Mouse (Mus musculus): Measurements from ENCODE around the gene Cdh1. TPM values are rescaled to one million over a fixed set of nuclear protein-coding genes. Genes with fewer than 3 reads are reported as not detected.
"Not testable (repeated sequence)": the region's sequence is repeated elsewhere in the genome, so short reads cannot be mapped to it uniquely, and the experiment has no call there.

Cdh1 gene
- polyA plus RNA-seq, 1 experiment from 2014 or later, result 3.6 TPM

DNA sequence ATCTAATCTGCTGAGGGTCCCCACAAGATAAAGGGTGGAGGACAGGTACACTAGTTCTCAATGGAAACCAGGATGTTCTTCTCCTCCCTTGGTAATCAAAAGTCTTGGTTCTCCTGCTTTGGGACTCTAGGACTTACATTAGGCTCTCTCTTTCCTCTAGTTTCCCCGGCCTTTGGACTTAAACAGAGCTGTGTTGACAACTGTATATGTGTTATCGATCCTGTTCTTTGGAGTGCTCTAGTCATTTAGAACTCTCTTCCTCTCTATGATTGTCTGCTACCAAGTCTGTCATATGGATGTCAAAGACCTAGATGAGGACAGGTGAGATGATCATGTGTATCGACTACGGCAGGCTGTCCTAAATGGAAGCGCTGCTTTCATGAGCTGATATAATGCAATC is 6.1 kb upstream of the Cdh1 start:
- no peak for ATAC-seq (replicated peaks; ENCODE audit: insufficient number of reproducible peaks, insufficient read depth, low FRiP score, low read depth)
- no peak overlapping the region for H3K4me3 ChIP-seq
- 93% methylated on average over 5 of the region's 5 CpGs for WGBS
- H3K4me1 ChIP-seq (replicated peaks), result no peaks in the 10 kb centered on the region
- H3K27ac ChIP-seq, result no peak overlapping the region
- H3K4me2 ChIP-seq, result no peak overlapping the region
- H3K9ac ChIP-seq, result no peak overlapping the region
- no peaks in the 10 kb centered on the region for H3K36me3 ChIP-seq
- 0 out of 2 replicates have a peak, but pooled peaks cover 11% of the 10 kb centered on the region for H3K27me3 ChIP-seq
- H3K9me3 ChIP-seq (replicated peaks), result no peaks in the 10 kb centered on the region

DNA sequence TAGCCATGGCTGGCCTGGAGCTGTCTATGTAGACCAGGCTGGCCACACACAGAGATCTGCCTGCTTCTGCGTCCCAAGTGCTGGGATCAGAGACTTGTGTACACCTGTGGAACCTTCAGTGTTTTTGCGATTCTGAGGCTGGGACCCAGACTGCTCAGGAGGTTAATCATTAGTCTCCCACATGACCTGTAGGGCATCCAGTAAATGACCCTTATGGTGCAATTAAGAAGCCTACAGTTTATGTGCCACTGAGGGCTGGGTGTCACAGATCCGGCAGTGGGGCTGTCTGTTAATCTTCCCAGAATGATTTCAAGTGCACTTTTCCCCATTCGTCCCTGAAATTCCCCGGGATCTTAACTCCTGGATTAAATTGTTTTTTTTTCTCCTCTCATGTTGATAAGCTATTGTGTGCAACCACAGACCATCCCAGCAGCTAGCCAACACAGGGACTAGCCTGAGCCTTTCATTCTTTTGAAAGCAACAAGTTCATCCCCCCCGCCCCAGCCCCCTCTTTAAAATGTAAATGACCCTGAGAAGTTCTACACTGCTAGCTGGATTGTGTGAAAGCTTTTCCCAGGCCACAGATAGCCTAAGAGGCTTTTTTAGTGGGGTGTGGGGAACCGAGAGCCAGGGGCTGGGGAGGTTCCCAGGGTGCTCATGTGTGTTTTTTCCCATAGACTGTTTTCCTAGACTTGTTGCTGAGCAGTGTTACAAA is 3.7 kb upstream of the Cdh1 start:
- peaks cover 17% of the 10 kb centered on the region for H3K4me1 ChIP-seq (replicated peaks)
- WGBS, result 38% methylated on average over 7 of the region's 7 CpGs
- no peaks in the 10 kb centered on the region for H3K9me3 ChIP-seq (replicated peaks)
- no peak overlapping the region for H3K4me2 ChIP-seq
- no peak overlapping the region for H3K4me3 ChIP-seq
- ATAC-seq (replicated peaks; ENCODE audit: insufficient number of reproducible peaks, insufficient read depth, low FRiP score, low read depth), result no peak
- no peak overlapping the region for H3K9ac ChIP-seq
- H3K27ac ChIP-seq, result no peak overlapping the region
- H3K36me3 ChIP-seq, result no peaks in the 10 kb centered on the region
- peaks cover 34% of the 10 kb centered on the region for H3K27me3 ChIP-seq

DNA sequence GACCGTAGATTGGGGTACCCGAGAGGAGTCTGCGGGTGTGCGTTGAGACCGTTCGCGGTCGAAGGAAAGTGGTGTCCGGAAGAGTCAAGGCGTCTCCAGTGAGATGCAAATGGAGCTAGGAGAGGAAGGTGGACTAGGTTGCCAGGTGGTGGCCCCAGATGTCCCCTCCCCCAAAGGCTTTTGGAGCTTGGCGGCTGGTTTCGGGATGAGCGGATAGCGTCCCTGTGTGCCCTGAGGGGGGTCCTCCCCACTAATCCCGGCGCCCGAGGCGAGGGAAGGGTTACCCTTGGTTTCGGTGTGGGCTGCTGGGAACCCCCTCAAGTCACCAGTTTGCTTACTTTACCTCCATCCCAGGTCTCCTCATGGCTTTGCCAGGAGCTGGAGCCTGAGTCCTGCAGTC is 782 bp downstream of the Cdh1 start:
- no peak for ATAC-seq (replicated peaks; ENCODE audit: insufficient number of reproducible peaks, insufficient read depth, low FRiP score, low read depth)
- peak overlapping the region; percentile 58 for H3K4me3 ChIP-seq
- 3% methylated on average over 19 of the region's 19 CpGs for WGBS
- H3K36me3 ChIP-seq, result no peaks in the 10 kb centered on the region
- no peaks in the 10 kb centered on the region for H3K9me3 ChIP-seq (replicated peaks)
- peaks cover 64% of the 10 kb centered on the region for H3K27me3 ChIP-seq
- no peak overlapping the region for H3K9ac ChIP-seq
- H3K27ac ChIP-seq, result no peak overlapping the region
- peak overlapping the region; percentile 95 for H3K4me2 ChIP-seq
- peaks cover 19% of the 10 kb centered on the region for H3K4me1 ChIP-seq (replicated peaks)

DNA sequence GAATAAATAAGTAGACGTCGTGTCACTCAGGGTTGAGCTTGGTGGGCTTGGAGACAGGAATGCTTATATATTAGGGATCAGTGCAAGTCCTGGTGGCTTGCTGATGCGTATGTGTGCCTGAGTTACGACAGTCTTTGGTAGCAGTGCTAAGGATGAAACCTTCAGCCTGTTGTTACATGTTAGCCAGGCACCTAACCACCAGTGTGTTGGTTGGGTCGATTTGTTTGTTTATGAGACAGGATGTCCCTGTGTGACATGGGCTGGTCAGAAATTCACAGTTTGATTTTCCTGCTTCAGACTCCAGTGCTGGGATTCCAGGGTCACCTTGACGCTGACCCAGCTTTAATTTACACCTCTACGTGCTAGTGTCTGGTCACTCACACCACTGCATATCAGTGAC is 2.5 kb downstream of the Cdh1 start:
- Histone ChIP-seq H3K9ac (no peak overlapping the region), H3K27ac (no peak overlapping the region), H3K4me1 (replicated peaks) (peaks cover 19% of the 10 kb centered on the region), H3K9me3 (replicated peaks) (no peaks in the 10 kb centered on the region), H3K27me3 (peaks cover 72% of the 10 kb centered on the region), H3K4me2 (no peak overlapping the region), H3K4me3 (no peak overlapping the region), H3K36me3 (no peaks in the 10 kb centered on the region)
- 48% methylated on average over 7 of the region's 7 CpGs for WGBS
- ATAC-seq (replicated peaks; ENCODE audit: insufficient number of reproducible peaks, insufficient read depth, low FRiP score, low read depth), result no peak

DNA sequence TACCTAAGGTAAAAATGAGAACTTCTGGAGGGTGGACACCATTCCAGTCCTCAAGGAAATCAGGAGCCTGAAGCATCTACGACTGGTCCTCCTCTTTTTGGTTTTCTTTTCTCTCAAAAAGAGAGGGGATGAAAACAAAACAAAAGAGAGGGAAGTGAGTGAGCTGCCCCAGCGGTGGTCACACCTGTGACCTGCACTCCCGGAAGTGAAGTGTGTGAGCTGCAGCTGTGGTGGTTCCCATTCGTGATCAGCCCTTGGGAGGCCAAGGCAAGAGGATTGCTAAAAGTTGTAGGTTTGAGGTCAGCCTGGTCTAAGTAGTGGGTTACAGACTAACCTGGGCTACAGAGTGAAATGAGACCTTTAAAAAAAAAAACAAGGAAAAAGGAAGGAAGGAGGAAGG is 3.0 kb downstream of the Cdh1 start:
- no peak overlapping the region for H3K4me2 ChIP-seq
- ATAC-seq (replicated peaks; ENCODE audit: insufficient number of reproducible peaks, insufficient read depth, low FRiP score, low read depth), result no peak
- 26% methylated on average over 4 of the region's 4 CpGs for WGBS

DNA sequence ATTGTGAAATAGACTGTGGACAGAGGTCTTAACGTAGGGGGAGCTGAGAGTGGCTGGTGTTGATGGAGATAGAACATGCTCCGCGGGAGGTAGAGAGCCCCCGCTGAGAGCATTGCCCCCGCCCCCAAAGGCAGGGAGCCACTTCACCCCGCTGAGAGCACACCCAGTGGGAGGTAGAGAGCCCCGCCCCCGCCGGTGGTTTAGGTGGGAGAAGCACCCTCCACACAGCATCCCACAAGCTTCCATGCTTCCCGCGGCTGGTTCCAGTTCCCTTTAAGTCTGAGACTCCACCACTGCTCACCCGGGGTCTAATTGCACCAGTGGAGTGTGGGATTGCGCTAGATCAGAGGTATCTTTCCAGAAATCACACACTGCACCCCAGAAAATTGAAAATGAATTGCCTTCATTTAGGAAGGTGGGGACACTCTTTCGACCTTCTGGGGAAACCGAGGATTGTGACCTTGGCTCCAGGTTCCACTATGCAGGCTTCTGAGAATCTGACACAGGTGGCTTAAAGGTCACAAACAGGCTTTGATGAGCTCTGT is 3.5 kb downstream of the Cdh1 start:
- 21% methylated on average over 15 of the region's 15 CpGs for WGBS

More for the DNA sequence above, 3.0 kb downstream of the Cdh1 start:
- H3K9me3 ChIP-seq (replicated peaks), result no peaks in the 10 kb centered on the region
- no peak overlapping the region for H3K9ac ChIP-seq
- H3K36me3 ChIP-seq, result no peaks in the 10 kb centered on the region
- H3K27me3 ChIP-seq, result peaks cover 70% of the 10 kb centered on the region
- peaks cover 19% of the 10 kb centered on the region for H3K4me1 ChIP-seq (replicated peaks)
- no peak overlapping the region for H3K4me3 ChIP-seq
- no peak overlapping the region for H3K27ac ChIP-seq

DNA sequence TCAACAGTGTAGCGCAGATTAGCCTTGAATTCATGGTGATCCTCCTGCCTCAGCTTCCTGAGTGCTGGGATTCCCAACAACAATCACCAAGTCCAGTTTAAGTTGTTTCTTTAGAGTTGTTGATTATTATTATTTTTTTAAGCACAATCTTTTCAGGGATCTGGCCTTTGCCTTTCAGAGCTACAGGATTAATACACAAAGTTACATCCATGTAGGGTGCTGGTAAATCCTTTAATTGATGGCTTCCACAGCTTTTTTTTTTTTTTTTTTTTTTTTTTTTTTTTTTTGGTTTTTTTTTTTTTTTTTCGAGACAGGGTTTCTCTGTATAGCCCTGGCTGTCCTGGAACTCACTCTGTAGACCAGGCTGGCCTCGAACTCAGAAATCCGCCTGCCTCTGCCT is 4.6 kb downstream of the Cdh1 start:
- not testable (repeated sequence) for ATAC-seq (replicated peaks; ENCODE audit: insufficient number of reproducible peaks, insufficient read depth, low FRiP score, low read depth); H3K4me2 ChIP-seq; H3K9me3 ChIP-seq (replicated peaks); H3K4me3 ChIP-seq; H3K9ac ChIP-seq; H3K36me3 ChIP-seq; H3K27ac ChIP-seq
- Histone ChIP-seq H3K27me3 (peaks cover 55% of the 10 kb centered on the region), H3K4me1 (replicated peaks) (peaks cover 17% of the 10 kb centered on the region)
- 79% methylated on average over 4 of the region's 4 CpGs for WGBS

More for the DNA sequence above, 3.5 kb downstream of the Cdh1 start:
- no peak overlapping the region for H3K4me2 ChIP-seq
- ATAC-seq (replicated peaks; ENCODE audit: insufficient number of reproducible peaks, insufficient read depth, low FRiP score, low read depth), result no peak
- H3K9ac ChIP-seq, result no peak overlapping the region
- H3K9me3 ChIP-seq (replicated peaks), result no peaks in the 10 kb centered on the region
- H3K4me1 ChIP-seq (replicated peaks), result peaks cover 19% of the 10 kb centered on the region
- no peaks in the 10 kb centered on the region for H3K36me3 ChIP-seq
- peaks cover 64% of the 10 kb centered on the region for H3K27me3 ChIP-seq
- no peak overlapping the region for H3K27ac ChIP-seq
- no peak overlapping the region for H3K4me3 ChIP-seq

DNA sequence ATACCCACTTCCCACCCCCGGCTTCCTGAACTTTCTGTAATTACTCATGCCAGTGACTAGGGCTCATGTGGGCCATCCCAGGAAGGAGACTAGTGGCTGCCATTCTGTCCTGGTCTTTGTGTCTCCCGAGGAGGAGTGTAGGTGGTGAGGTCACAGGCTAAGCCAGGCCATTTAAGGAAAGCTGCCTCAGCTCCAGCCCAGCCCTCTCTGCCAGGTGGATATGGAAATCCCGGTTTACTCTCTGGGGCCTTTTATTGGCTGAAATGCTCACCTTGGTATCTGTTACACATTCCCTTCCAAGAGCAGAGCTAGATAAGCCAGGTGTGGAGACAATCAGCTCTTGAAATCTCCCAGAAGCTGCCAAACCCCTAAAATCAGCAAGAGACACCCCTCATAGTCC is 5.3 kb downstream of the Cdh1 start:
- Histone ChIP-seq H3K9ac (no peak overlapping the region), H3K4me3 (no peak overlapping the region), H3K27me3 (peaks cover 48% of the 10 kb centered on the region), H3K4me1 (replicated peaks) (peaks cover 11% of the 10 kb centered on the region), H3K4me2 (no peak overlapping the region), H3K36me3 (no peaks in the 10 kb centered on the region), H3K9me3 (replicated peaks) (no peaks in the 10 kb centered on the region), H3K27ac (no peak overlapping the region)
- WGBS, result 45% methylated on average over 3 of the region's 3 CpGs
- ATAC-seq (replicated peaks; ENCODE audit: insufficient number of reproducible peaks, insufficient read depth, low FRiP score, low read depth), result no peak

DNA sequence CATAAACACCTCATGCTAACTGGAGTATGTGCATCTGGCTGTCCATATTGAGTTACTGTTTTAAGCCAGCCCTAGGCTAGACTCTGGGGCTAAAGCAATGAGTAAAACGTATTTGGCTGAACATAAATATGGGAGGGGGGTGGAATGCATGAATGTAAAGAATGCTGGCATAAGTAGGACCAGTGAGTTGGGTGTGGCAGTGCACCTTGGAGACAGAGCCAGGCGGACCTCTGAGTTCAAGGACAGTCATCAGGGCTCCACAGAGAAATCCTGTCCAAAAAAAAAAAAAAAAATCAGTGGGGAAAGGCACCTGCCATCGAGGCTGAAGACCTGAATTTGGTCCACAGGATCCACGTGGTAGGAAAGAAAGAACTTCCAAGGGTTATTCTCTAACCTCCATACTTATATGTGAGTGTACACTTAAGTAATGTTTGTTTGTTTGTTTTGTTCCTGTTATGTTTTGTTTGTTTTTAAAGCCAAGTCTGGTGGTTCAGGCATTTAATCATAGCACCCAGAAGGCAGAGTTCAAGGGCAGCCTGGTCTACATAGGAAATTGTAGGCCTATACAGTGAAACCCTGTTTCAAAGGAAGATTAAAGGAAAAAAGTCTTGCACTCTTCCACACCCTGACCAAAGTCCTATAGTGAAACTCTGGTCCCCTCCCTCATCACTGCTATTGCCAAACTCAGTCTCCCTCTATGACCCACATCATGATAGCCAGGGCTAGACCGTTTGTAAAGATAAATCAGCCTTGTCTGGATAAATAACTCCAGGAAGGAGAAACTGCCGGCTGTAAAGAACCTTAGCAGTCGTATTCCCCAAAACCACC is 6.1 kb downstream of the Cdh1 start:
- Histone ChIP-seq H3K27ac (no peak overlapping the region), H3K36me3 (no peaks in the 10 kb centered on the region), H3K27me3 (peaks cover 40% of the 10 kb centered on the region), H3K4me2 (no peak overlapping the region), H3K4me1 (replicated peaks) (peaks cover 2% of the 10 kb centered on the region; the same call in 1 of the 2 replicates), H3K4me3 (no peak overlapping the region), H3K9me3 (replicated peaks) (no peaks in the 10 kb centered on the region), H3K9ac (no peak overlapping the region)
- 60% methylated on average over 7 of the region's 7 CpGs for WGBS
- ATAC-seq (replicated peaks; ENCODE audit: insufficient number of reproducible peaks, insufficient read depth, low FRiP score, low read depth), result no peak

DNA sequence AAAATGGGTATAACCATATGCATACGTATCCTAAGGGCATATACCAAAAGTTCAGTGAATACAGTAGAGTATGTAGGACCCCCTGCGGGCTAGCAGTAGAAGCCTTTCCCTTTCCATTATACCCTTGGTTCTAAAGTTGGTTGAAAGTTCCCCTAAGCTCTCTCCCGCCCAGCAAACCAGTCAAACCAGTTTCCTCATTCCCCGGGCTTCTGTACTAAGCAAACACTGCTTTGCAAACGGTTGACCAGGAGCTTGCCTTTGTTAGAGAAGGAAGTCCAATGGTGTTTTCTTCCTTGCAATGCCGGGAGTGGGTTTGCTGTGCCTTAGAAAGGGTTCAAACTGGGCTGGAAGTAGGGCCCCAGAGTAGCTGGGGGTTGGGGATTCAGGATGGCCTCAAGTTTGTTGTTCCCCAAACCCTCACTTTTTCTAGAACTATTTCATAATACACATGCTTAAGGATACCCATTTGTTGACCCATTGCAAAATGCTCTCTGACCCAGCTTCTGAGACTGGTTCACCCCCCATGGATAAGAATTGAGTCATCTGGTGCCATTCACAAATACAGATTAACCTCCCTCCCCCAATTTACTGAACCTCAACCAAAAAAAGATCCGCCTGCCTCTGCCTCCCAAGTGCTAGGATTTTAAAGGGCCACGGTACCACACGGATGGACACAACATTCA is 7.9 kb downstream of the Cdh1 start:
- peaks cover 2% of the 10 kb centered on the region; the same call in 1 of the 2 replicates for H3K4me1 ChIP-seq (replicated peaks)
- no peak overlapping the region for H3K27ac ChIP-seq
- no peak overlapping the region for H3K4me2 ChIP-seq

DNA sequence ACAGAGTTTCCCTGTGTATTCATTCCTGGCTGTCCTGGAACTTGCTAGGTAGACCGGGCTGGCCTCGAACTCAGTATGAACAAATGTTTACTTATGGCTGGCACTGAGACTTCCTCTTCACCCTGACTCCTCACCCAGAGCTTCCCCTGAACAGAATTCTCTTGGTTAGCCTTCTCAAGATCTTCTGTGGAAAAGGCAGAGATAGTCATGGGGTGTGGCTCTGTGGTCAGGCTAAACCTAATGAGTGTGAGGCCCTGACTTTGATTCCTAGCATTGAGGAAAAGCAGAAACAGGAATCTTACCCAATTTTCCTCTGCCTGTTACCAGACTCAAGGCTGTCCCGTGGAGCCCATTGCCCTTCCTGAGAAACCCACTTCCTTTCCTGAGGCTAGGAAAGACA is 8.9 kb downstream of the Cdh1 start:
- Histone ChIP-seq H3K9ac (no peak overlapping the region), H3K27ac (no peak overlapping the region), H3K9me3 (replicated peaks) (no peaks in the 10 kb centered on the region), H3K4me3 (no peak overlapping the region), H3K4me2 (no peak overlapping the region), H3K27me3 (peaks cover 14% of the 10 kb centered on the region), H3K4me1 (replicated peaks) (no peaks in the 10 kb centered on the region), H3K36me3 (no peaks in the 10 kb centered on the region)
- ATAC-seq (replicated peaks; ENCODE audit: insufficient number of reproducible peaks, insufficient read depth, low FRiP score, low read depth), result no peak
- WGBS, result 62% methylated on average over 3 of the region's 3 CpGs

More for the DNA sequence above, 7.9 kb downstream of the Cdh1 start:
- Histone ChIP-seq H3K9ac (no peak overlapping the region), H3K9me3 (replicated peaks) (no peaks in the 10 kb centered on the region), H3K4me3 (no peak overlapping the region), H3K36me3 (no peaks in the 10 kb centered on the region), H3K27me3 (peaks cover 23% of the 10 kb centered on the region)
- WGBS, result 68% methylated on average over 9 of the region's 9 CpGs
- no peak for ATAC-seq (replicated peaks; ENCODE audit: insufficient number of reproducible peaks, insufficient read depth, low FRiP score, low read depth)
